Mouse (Mus musculus) gastrocnemius, adult 2 months (tissue): ENCODE measurements at regions not wholly inside any gene's neighbourhood (a gene's known extent, or its start where the extent isn't known, plus 50 kb on each side); places are given as distances from the start of the nearest gene placed in this dataset.
"Not testable (repeated sequence)": the region's sequence is repeated elsewhere in the genome, so short reads cannot be mapped to it uniquely, and the experiment has no call there.

ENCODE experiments used
- DNase-seq: peaks from one replicate; pipeline ENCODE4 v3.0.0; 2022
- H3K27ac ChIP-seq: fragments of 200-600 bp; 2 replicates; pipeline ENCODE4 v1.8.1; 2022; ENCODE audit warnings: mild to moderate bottlenecking
- H3K4me3 ChIP-seq: fragments of 200-600 bp; 2 replicates; pipeline ENCODE4 v1.8.1; 2022; ENCODE audit warnings: mild to moderate bottlenecking, moderate library complexity
- CTCF ChIP-seq: fragments of 200-600 bp; IDR thresholded peaks from 2 replicates; pipeline ENCODE4 v1.8.1; 2022; ENCODE audit warnings: antibody characterized with exemption, mild to moderate bottlenecking, moderate library complexity
- intact Hi-C: fragments of 180-260 bp; cut with DNase I; formaldehyde crosslinking; loops from one replicate; pipeline ENCODE4 v1.15.1; 2025

DNA sequence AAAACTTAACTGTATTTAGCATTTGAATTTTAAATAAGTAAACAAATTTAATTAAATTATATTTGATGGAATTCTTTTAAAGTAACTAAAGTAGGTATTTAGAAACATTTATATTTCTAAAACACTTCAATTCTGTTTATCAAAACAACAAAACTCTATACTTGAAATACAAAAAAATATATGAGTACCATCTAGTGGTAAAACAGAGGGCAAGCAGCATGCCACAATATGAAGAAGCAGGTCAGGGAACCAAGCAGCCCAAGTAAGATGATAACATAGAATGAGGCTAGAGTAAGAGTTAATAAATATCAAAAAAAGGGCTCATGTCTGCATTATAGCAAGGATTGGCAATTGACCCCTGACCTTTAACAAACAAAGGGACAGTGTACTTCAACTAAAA is 639.7 kb downstream of the Cdh10 start:
- intact Hi-C loops, result no loop called here
- Histone ChIP-seq H3K4me3 (no peak overlapping the region), H3K27ac (no peak overlapping the region)
- TF ChIP-seq CTCF, result no peak
- no peak for DNase-seq

DNA sequence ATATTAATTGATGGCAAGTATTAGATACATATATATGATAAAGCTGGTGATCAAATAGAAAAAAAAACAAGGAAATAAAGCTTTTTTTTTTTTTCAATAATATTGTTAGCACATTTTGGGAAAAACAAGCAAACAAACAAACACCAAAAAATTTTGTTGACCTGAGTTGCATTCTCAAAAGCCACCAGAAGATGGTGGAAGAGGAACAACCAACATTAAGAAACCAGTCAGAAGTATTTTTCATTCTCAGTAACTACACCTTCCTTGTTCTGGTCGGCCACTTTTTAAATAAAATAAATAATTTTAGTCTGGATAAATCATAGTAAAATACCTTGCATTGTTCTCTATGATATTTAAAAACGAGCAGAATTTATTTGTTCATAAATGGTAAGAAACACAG is 654.8 kb downstream of the Cdh10 start:
- DNase-seq, result no peak
- peak; percentile 8; the same call in 1 of the 2 replicates for TF ChIP-seq CTCF
- intact Hi-C loops, result no loop called here
- Histone ChIP-seq H3K27ac (no peak overlapping the region), H3K4me3 (no peak overlapping the region)

DNA sequence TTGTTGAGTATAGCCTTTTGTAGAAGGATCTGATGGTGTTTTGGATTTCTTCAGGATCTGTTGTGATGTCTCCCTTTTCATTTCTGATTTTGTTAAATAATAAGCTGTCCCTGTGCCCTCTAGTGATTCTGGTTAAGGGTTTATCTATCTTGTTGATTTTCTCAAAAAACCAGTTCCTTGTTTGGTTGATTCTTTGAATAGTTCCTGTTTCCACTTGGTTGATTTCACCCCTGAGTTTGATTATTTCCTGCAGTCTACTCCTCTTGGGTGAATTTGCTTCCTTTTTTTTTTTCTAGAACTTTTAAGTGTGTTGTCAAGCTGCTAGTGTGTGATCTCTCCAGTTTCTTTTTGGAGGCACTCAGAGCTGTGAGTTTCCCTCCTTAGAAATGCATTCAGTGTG is 674.8 kb downstream of the Cdh10 start:
- intact Hi-C loops, H3K27ac ChIP-seq, H3K4me3 ChIP-seq, DNase-seq: not testable (repeated sequence)

GRCm38 (mm10) chr15:19519377-19519776 is 700.6 kb downstream of the Cdh10 start:
- no peak for TF ChIP-seq CTCF
- no peak for DNase-seq
- intact Hi-C loops, result no loop called here
- Histone ChIP-seq H3K4me3 (no peak overlapping the region), H3K27ac (no peak overlapping the region)

GRCm38 (mm10) chr15:19540676-19541075 is 721.9 kb downstream of the Cdh10 start:
- intact Hi-C loops, result no loop called here
- TF ChIP-seq CTCF, result no peak
- DNase-seq, result no peak
- H3K27ac ChIP-seq, result no peak overlapping the region
- no peak overlapping the region for H3K4me3 ChIP-seq

GRCm38 (mm10) chr15:19549757-19550156 is 731.0 kb downstream of the Cdh10 start:
- TF ChIP-seq CTCF, result no peak
- DNase-seq, result no peak
- H3K4me3 ChIP-seq, result no peak overlapping the region
- no peak overlapping the region for H3K27ac ChIP-seq
- intact Hi-C loops, result no loop called here

- DNase-seq, result no peak
- H3K27ac ChIP-seq, result no peak overlapping the region
- intact Hi-C loops, result no loop called here
- no peak for TF ChIP-seq CTCF
- H3K4me3 ChIP-seq, result no peak overlapping the region
These were observed 766.0 kb downstream of the Cdh10 start for GRCm38 (mm10) chr15:19584769-19585168.

- H3K27ac ChIP-seq, result no peak overlapping the region
- no peak overlapping the region for H3K4me3 ChIP-seq
- no peak for DNase-seq
- TF ChIP-seq CTCF, result no peak
- intact Hi-C loops, result no loop called here
These were observed 766.5 kb downstream of the Cdh10 start for GRCm38 (mm10) chr15:19585281-19585680.

DNA sequence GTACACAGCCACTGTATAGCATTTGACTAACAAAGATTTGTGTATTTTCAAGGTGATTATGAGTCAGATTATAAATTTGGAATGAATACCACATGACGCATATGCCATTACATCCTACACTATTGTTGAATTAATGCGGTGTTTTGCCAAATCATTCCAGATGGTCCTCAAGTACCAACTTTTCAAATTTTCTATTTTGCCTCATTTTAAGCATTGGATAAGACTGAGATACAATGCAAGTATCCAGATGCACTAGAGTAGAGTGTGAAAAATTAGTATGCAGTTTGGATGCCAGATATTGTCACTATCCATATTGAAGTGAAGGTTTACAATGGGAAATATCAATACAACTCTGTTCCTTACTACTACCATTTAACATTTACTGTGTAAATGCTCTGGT is 775.0 kb downstream of the Cdh10 start:
- TF ChIP-seq CTCF, result no peak
- DNase-seq, result no peak
- intact Hi-C loops, result no loop called here
- H3K27ac ChIP-seq, result no peak overlapping the region
- no peak overlapping the region for H3K4me3 ChIP-seq

- H3K4me3 ChIP-seq, DNase-seq, H3K27ac ChIP-seq, intact Hi-C loops: not testable (repeated sequence)
These were observed 803.6 kb downstream of the Cdh10 start for GRCm38 (mm10) chr15:19622367-19622766.

GRCm38 (mm10) chr15:19667380-19667779 is 781.7 kb upstream of the Cdh12 start:
- Histone ChIP-seq H3K4me3 (no peak overlapping the region), H3K27ac (no peak overlapping the region)
- no peak for DNase-seq
- no peak for TF ChIP-seq CTCF
- intact Hi-C loops, result no loop called here

DNA sequence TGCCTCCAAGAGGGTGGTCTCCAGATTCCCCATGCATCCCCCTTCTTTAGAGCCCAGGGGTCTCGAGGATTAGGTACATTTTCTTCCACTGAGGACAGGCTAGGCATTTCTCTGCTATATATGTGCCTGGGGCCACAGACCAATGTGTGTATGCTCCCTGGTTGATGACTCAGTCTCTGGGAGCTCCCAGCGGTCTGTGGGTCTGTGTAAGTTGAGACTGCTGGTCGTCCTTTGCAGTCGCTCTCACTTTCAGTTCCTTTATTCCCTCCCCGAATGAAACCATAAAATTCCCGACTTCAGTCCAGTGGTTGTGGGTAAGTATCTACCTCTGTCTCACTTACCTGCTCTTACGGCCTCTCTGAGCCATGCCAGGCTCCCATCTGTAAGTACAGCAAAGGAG is 773.5 kb upstream of the Cdh12 start:
- intact Hi-C loops, result no loop called here
- no peak overlapping the region; the same call in 1 of the 2 replicates for H3K4me3 ChIP-seq
- no peak overlapping the region for H3K27ac ChIP-seq
- no peak for TF ChIP-seq CTCF
- DNase-seq, result no peak

DNA sequence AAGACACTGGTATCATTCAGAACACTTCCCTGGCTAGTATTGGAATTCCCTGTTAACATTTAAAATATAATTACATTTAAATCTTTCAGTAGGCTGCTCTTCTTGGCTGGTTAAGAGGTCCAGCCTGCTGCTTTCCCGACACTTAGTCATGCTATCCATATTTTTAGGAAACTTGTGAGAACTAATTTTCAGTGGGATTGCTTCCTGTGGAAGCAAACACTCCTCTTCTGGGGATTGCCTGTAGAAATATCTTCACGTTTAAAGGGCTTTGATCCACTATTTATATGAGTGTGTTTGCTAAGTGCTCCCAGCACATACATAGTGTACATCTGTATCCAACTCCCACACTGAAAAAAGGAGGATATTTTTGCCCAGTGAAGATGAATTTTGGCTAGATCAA is 761.8 kb upstream of the Cdh12 start:
- no peak overlapping the region for H3K4me3 ChIP-seq
- TF ChIP-seq CTCF, result no peak
- DNase-seq, result no peak
- no peak overlapping the region for H3K27ac ChIP-seq
- intact Hi-C loops, result no loop called here

DNA sequence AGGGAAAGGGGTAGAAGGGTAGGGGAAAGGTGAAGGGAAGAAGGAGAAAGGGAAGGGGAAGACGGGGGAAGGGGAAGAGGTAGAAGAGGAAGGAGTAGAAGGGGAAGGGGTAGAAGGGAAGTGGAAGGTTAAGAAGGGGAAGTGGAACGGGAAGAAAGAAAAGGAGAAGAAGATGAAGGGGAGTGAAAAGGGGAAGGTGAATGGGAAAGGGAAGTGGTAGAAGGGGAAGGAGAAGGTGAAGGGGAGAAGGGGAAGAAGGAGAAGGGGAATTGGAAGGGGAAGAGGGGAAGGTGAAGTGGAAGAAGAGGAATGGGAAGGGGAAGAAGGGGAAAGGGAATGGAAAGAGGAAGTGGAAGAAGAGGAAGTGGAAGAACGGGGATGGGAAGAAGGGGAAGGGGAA is 737.3 kb upstream of the Cdh12 start:
- intact Hi-C loops, result no loop called here
- Histone ChIP-seq H3K27ac (no peak overlapping the region), H3K4me3 (no peak overlapping the region)
- TF ChIP-seq CTCF, result no peak
- DNase-seq, result no peak
